Mouse (Mus musculus): ENCODE data around the gene Nhlrc1.
A peak's percentile ranks its signal among the peaks of the same experiment; 100 is the strongest.

Gene Nhlrc1

GRCm38 (mm10) chr13:47014334-47015194 is at the start of gene Nhlrc1:
TSS of gene Nhlrc1 (minus strand) at chr13:47014850.
- peak; percentile 84 for DNase-seq

GRCm38 (mm10) chr13:47063985-47064760 is 49.5 kb upstream of the Nhlrc1 start:
- DNase-seq = no peak

- no peak for DNase-seq
Measured at GRCm38 (mm10) chr13:47062756-47063155, 48.1 kb upstream of the Nhlrc1 start.

- DNase-seq = no peak
Measured at GRCm38 (mm10) chr13:47056781-47057180, 42.1 kb upstream of the Nhlrc1 start.

- no peak for DNase-seq
Measured at GRCm38 (mm10) chr13:47056126-47056525, 41.5 kb upstream of the Nhlrc1 start.

- no peak for DNase-seq
Measured at GRCm38 (mm10) chr13:47053971-47054370, 39.3 kb upstream of the Nhlrc1 start.

- no peak for DNase-seq
Measured at GRCm38 (mm10) chr13:47050009-47050408, 35.4 kb upstream of the Nhlrc1 start.

- no peak for DNase-seq
Measured at GRCm38 (mm10) chr13:47047996-47048395, 33.3 kb upstream of the Nhlrc1 start.

- DNase-seq = peak; percentile 57
Measured at GRCm38 (mm10) chr13:47044617-47044947, 29.9 kb upstream of the Nhlrc1 start, which contains the start of gene Tpmt. TSS of gene Tpmt (minus strand) at chr13:47044737.

GRCm38 (mm10) chr13:47043833-47044616 is 29.4 kb upstream of the Nhlrc1 start:
- peak; percentile 72 for DNase-seq

- DNase-seq = peak; percentile 98
Measured at GRCm38 (mm10) chr13:47043030-47043680, 28.5 kb upstream of the Nhlrc1 start, which contains the start of gene Kdm1b. TSS of gene Kdm1b (plus strand) at chr13:47043499.

- no peak for DNase-seq
Measured at GRCm38 (mm10) chr13:47042024-47042633, 27.5 kb upstream of the Nhlrc1 start.

- no peak for DNase-seq
Measured at GRCm38 (mm10) chr13:47040061-47040460, 25.4 kb upstream of the Nhlrc1 start.

- DNase-seq = no peak
Measured at GRCm38 (mm10) chr13:47037946-47038345, 23.3 kb upstream of the Nhlrc1 start.

GRCm38 (mm10) chr13:47033602-47034001 is 19.0 kb upstream of the Nhlrc1 start:
- DNase-seq = no peak

- no peak for DNase-seq
Measured at GRCm38 (mm10) chr13:47030376-47031107, 15.9 kb upstream of the Nhlrc1 start.

- DNase-seq = no peak
Measured at GRCm38 (mm10) chr13:47020798-47021197, 6.1 kb upstream of the Nhlrc1 start.

GRCm38 (mm10) chr13:47019774-47020173 is 5.1 kb upstream of the Nhlrc1 start:
- DNase-seq = no peak

GRCm38 (mm10) chr13:47017259-47017658 is 2.6 kb upstream of the Nhlrc1 start:
- peak; percentile 48 for DNase-seq

- DNase-seq = no peak
Measured at GRCm38 (mm10) chr13:47015195-47015501, 498 bp upstream of the Nhlrc1 start.

- no peak for DNase-seq
Measured at GRCm38 (mm10) chr13:47013740-47014139, 910 bp downstream of the Nhlrc1 start.

GRCm38 (mm10) chr13:47001590-47001989 is 13.1 kb downstream of the Nhlrc1 start:
- no peak for DNase-seq
